In the genomic region with DNA sequence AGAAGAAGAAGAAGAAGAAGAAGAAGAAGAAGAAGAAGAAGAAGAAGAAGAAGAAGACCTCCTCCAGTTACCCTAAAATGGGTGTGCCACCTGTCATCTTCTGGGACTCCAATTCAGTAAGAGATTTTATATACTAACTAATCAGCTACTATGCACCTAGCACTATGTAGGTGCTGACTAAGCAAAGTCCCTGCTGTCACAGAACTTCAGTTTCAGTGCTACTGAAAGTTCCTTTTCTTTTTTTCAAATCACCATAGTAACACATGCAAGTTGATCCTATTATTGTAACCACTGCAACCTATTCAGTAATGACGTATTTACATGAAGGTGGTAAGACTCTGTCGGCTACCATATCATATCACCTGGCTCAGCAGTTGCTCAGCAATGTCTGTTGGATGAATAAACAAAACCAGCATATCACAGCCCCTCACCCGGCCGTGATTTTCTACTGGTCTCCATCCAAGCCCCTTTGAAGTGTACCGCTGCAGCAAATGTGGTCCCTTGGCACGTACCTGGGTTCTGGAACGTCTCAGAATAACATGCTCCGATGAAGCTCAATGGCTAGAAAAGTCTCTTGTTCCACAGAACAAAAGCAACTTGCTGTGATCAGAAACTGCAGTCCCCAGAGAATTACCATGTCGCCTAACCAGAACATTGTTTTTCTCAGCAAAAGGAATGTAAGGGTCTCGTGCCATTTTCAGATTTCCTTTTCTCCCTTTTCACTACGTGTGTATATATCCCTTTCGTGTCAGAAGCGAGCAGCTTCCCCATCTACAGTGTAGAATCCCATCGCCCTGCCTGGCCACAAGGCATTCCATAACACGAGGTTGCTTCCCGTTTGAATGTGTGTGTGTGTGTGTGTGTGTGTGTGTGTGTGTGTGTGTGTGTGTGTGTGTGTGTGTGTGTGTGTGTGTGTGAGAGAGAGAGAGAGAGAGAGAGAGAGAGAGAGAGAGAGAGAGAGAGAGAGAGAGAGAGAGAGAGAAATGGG, we compare ENCODE assay signal across 22 mouse cellular contexts. TPM values are rescaled to one million over a fixed set of nuclear protein-coding genes. Genes with fewer than 3 reads are reported as not detected.
DNase-seq lines count a peak whose midpoint lies in the region; ATAC-seq lines count a peak whose summit lies in the region.
"Had no signal": no experiment of that assay in that cellular context is flagged by ENCODE, and none has a peak within 500 bp of the region (broad histone marks: within the 10 kb centered on the region; RNA-seq: fewer than 3 reads in every experiment).

No protein-coding gene starts in this region.

- intact Hi-C loops in left cerebral cortex, postnatal 10 days (cut with DNase I), result no loop called here

- no peak for ATAC-seq in midbrain, embryonic 14.5 days (ENCODE audit: low FRiP score, low TSS enrichment)
- no peak for ATAC-seq in midbrain, embryonic 11.5 days (ENCODE audit: low FRiP score)
- ATAC-seq in forebrain, embryonic 13.5 days, result peak; percentile 45; the same call in 1 of the 2 replicates
- ATAC-seq: intestine, postnatal 0 days had no signal

- H3K4me1 ChIP-seq in midbrain, embryonic 14.5 days (ENCODE audit: control insufficient read depth, insufficient read depth, low read length), result no peaks in the 10 kb centered on the region
- H3K4me1 ChIP-seq in midbrain, embryonic 11.5 days (ENCODE audit: control insufficient read depth, insufficient read depth, low read length), result no peaks in the 10 kb centered on the region
- H3K4me1 ChIP-seq in forebrain, embryonic 13.5 days, result 0 out of 2 replicates have a peak, but pooled peaks cover 5% of the 10 kb centered on the region
- no peaks in the 10 kb centered on the region for H3K4me1 ChIP-seq in limb, embryonic 10.5 days
- H3K4me1 ChIP-seq: kidney, embryonic 15.5 days; limb, embryonic 15.5 days had no signal

- no peak overlapping the region for H3K9ac ChIP-seq in midbrain, embryonic 14.5 days (replicated peaks; ENCODE audit: low read length)
- H3K9ac ChIP-seq in midbrain, embryonic 11.5 days (ENCODE audit: low read length), result no peak overlapping the region
- H3K9ac ChIP-seq in forebrain, embryonic 13.5 days, result no peak overlapping the region
- H3K9ac ChIP-seq: kidney, embryonic 15.5 days; limb, embryonic 15.5 days; liver, embryonic 14.5 days; lung, embryonic 14.5 days had no signal

- no peaks in the 10 kb centered on the region for H3K27me3 ChIP-seq in midbrain, embryonic 14.5 days (ENCODE audit: control insufficient read depth, insufficient read depth, low read length)
- no peaks in the 10 kb centered on the region for H3K27me3 ChIP-seq in midbrain, embryonic 11.5 days (ENCODE audit: control insufficient read depth, insufficient read depth, low read length)
- no peaks in the 10 kb centered on the region for H3K27me3 ChIP-seq in forebrain, embryonic 13.5 days
- no peaks in the 10 kb centered on the region for H3K27me3 ChIP-seq in limb, embryonic 10.5 days (ENCODE audit: low read depth, poor library complexity, severe bottlenecking)
- H3K27me3 ChIP-seq: kidney, embryonic 15.5 days; limb, embryonic 15.5 days had no signal

- no peak overlapping the region for H3K4me3 ChIP-seq in midbrain, embryonic 14.5 days (replicated peaks; ENCODE audit: low read depth, low read length)
- H3K4me3 ChIP-seq in midbrain, embryonic 11.5 days (ENCODE audit: low read depth, low read length), result no peak overlapping the region
- H3K4me3 ChIP-seq in forebrain, embryonic 13.5 days, result no peak overlapping the region
- H3K4me3 ChIP-seq in limb, embryonic 10.5 days, result no peak overlapping the region
- H3K4me3 ChIP-seq: kidney, embryonic 15.5 days; limb, embryonic 15.5 days; megakaryocyte, embryonic 14.5 days had no signal

- no peaks in the 10 kb centered on the region for H3K9me3 ChIP-seq in midbrain, embryonic 14.5 days (ENCODE audit: control insufficient read depth, low read length)
- no peaks in the 10 kb centered on the region for H3K9me3 ChIP-seq in midbrain, embryonic 11.5 days (ENCODE audit: control insufficient read depth, low read length)
- no peaks in the 10 kb centered on the region for H3K9me3 ChIP-seq in forebrain, embryonic 13.5 days (replicated peaks)
- H3K9me3 ChIP-seq in limb, embryonic 10.5 days (replicated peaks), result no peaks in the 10 kb centered on the region
- H3K9me3 ChIP-seq: kidney, embryonic 15.5 days; limb, embryonic 15.5 days; megakaryocyte, embryonic 14.5 days had no signal

- peak; percentile 20 for DNase-seq in midbrain, embryonic 14.5 days
- no peak for DNase-seq in midbrain, embryonic 11.5 days (ENCODE audit: low spot score, missing footprints)
- DNase-seq in brain, embryonic 18.5 days (ENCODE audit: low read depth, low spot score), result peak; percentile 10
- DNase-seq in telencephalon, adult 2 months (ENCODE audit: low read depth, low spot score), result peak; percentile 3
- DNase-seq in left cerebral cortex, postnatal 10 days (ENCODE audit: extremely low spot score in 1 of 2, low spot score in 2 of 2), result no peak
- DNase-seq in limb, embryonic 10.5 days (ENCODE audit: low spot score), result no peak
- DNase-seq: adrenal gland, postnatal 14 days; cerebellum, adult 9-10 months; kidney, postnatal 4 days; layer of hippocampus, adult 9-11 months; lung, embryonic 14.5 days; lung, postnatal 36 days; right cerebral cortex, postnatal 14 days; thymus, postnatal 36 days had no signal

- no peak overlapping the region for H3K27ac ChIP-seq in midbrain, embryonic 14.5 days (replicated peaks; ENCODE audit: low read depth, low read length)
- H3K27ac ChIP-seq in midbrain, embryonic 11.5 days (ENCODE audit: low read depth, low read length), result no peak overlapping the region
- no peak overlapping the region for H3K27ac ChIP-seq in forebrain, embryonic 13.5 days
- H3K27ac ChIP-seq in limb, embryonic 10.5 days, result no peak overlapping the region
- H3K27ac ChIP-seq: kidney, embryonic 15.5 days; limb, embryonic 15.5 days; liver, embryonic 14.5 days had no signal

- H3K36me3 ChIP-seq in midbrain, embryonic 14.5 days (ENCODE audit: control insufficient read depth, insufficient read depth, low read length), result no peaks in the 10 kb centered on the region
- H3K36me3 ChIP-seq in midbrain, embryonic 11.5 days (ENCODE audit: control insufficient read depth, insufficient read depth, low read length), result no peaks in the 10 kb centered on the region
- no peaks in the 10 kb centered on the region for H3K36me3 ChIP-seq in forebrain, embryonic 13.5 days (ENCODE audit: poor library complexity, severe bottlenecking)
- no peaks in the 10 kb centered on the region for H3K36me3 ChIP-seq in limb, embryonic 10.5 days
- H3K36me3 ChIP-seq: kidney, embryonic 15.5 days; limb, embryonic 15.5 days had no signal

- WGBS in midbrain, embryonic 14.5 days, result 31% methylated on average over 16 of the region's 16 CpGs
- 52% methylated on average over 16 of the region's 16 CpGs for WGBS in midbrain, embryonic 11.5 days
- whole genome bisulfite sequencing in forebrain, embryonic 13.5 days, result 22% methylated on average over 16 of the region's 16 CpGs
- WGBS in limb, embryonic 10.5 days, result 85% methylated on average over 16 of the region's 16 CpGs

- H3K4me2 ChIP-seq in midbrain, embryonic 14.5 days (ENCODE audit: low read length), result no peak overlapping the region
- H3K4me2 ChIP-seq in midbrain, embryonic 11.5 days, result no peak overlapping the region
- peak overlapping the region; percentile 33 for H3K4me2 ChIP-seq in forebrain, embryonic 13.5 days
- H3K4me2 ChIP-seq: kidney, embryonic 15.5 days; limb, embryonic 15.5 days; lung, embryonic 14.5 days had no signal

RNA-seq across cellular contexts. Expression of a gene that starts 18.0 kb away (rescaled TPM):
- polyA plus RNA-seq in midbrain, embryonic 14.5 days (2014; fragmentation: Nextera tagmentation; extraction: Ambion mirVana), result 0.33 and 0.46 TPM in 2 replicates
- polyA plus RNA-seq in midbrain, embryonic 11.5 days (2014; fragmentation: Nextera tagmentation; extraction: Ambion mirVana), result 0.37 and 0.65 TPM in 2 replicates
- polyA plus RNA-seq in forebrain, embryonic 13.5 days (2015; fragmentation: Nextera tagmentation; extraction: Ambion mirVana), result 0.82 and 0.96 TPM in 2 replicates
- total RNA-seq in left cerebral cortex, postnatal 10 days (2021), result 1 to 10 TPM; 6.6 to 8.1 TPM
- polyA plus RNA-seq in limb, embryonic 10.5 days (2016; fragmentation: Nextera tagmentation; extraction: Ambion mirVana), result 0.36 and 0.49 TPM in 2 replicates
- total RNA-seq: gastrocnemius, adult 18-20 months; heart, postnatal 25 days had no signal
- polyA plus RNA-seq: intestine, postnatal 0 days had no signal

RNA-seq across cellular contexts. Expression of a gene that starts 37.1 kb away (rescaled TPM):
- polyA plus RNA-seq in midbrain, embryonic 14.5 days (2014; fragmentation: Nextera tagmentation; extraction: Ambion mirVana), result 16.6 and 21.7 TPM in 2 replicates
- 32.8 and 36.9 TPM in 2 replicates for polyA plus RNA-seq in midbrain, embryonic 11.5 days (2014; fragmentation: Nextera tagmentation; extraction: Ambion mirVana)
- 26.4 and 28.0 TPM in 2 replicates for polyA plus RNA-seq in forebrain, embryonic 13.5 days (2015; fragmentation: Nextera tagmentation; extraction: Ambion mirVana)
- 10 to 100 TPM; 21.7 to 21.9 TPM for total RNA-seq in left cerebral cortex, postnatal 10 days (2021)
- 39.7 and 46.9 TPM in 2 replicates for polyA plus RNA-seq in limb, embryonic 10.5 days (2016; fragmentation: Nextera tagmentation; extraction: Ambion mirVana)

RNA-seq across cellular contexts. Expression of a gene that starts 44.8 kb away (rescaled TPM):
- polyA plus RNA-seq in midbrain, embryonic 14.5 days (2014; fragmentation: Nextera tagmentation; extraction: Ambion mirVana), result 223 and 282 TPM in 2 replicates
- 540 TPM in 2 replicates for polyA plus RNA-seq in midbrain, embryonic 11.5 days (2014; fragmentation: Nextera tagmentation; extraction: Ambion mirVana)
- polyA plus RNA-seq in forebrain, embryonic 13.5 days (2015; fragmentation: Nextera tagmentation; extraction: Ambion mirVana), result 374 and 387 TPM in 2 replicates
- 100 to 1,000 TPM; 104 to 113 TPM for total RNA-seq in left cerebral cortex, postnatal 10 days (2021)
- polyA plus RNA-seq in limb, embryonic 10.5 days (2016; fragmentation: Nextera tagmentation; extraction: Ambion mirVana), result 641 and 657 TPM in 2 replicates

Comparison
In these comparisons a context has a peak if more than half of its experiments do, and no peak if none do; other contexts are left out.
1. DNase-seq: peak in midbrain, embryonic 14.5 days (single experiment), brain, embryonic 18.5 days (single experiment) and telencephalon, adult 2 months (single experiment); none in midbrain, embryonic 11.5 days (single experiment), left cerebral cortex, postnatal 10 days (0 of 2) and limb, embryonic 10.5 days (single experiment).